In the genomic region with DNA sequence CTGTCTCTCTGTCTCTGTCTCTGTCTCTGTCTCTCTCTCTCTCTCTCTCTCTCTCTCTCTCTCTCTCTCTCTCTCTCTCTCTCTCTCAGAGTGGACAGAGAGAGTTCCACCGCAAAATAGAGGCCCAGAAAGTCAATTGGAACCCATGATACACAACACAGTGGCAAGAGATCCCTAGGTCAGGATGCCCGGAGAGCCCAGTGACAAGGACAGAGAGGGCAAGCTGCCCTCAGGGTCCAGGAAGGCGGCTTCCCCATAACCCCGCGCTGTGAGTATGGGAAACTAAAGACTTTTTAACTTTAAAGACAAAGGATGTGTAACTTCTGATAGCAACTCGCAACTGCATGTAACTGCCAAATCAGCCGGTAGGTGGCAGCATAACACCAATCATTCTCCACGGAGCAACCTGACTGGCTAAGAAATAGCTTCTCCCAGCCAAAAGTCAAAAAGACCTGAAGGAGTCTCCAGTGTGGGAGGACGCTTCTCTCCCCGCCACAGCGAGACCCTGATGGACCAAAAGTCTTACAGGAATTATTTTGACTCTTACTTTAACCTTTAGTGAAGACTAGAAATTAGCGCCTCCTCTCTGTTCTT, we compare ENCODE assay signal across 9 mouse cellular contexts.
A peak's percentile ranks its signal among the peaks of the same experiment; 100 is the strongest.
DNase-seq lines count a peak whose midpoint lies in the region; ATAC-seq and TF ChIP-seq lines count a peak whose summit lies in the region.
"Had no signal": no experiment of that assay in that cellular context is flagged by ENCODE, and none has a peak within 500 bp of the region (broad histone marks: within the 10 kb centered on the region; RNA-seq: fewer than 3 reads in every experiment).

No protein-coding gene starts in this region.

- TF ChIP-seq POLR2A in lung, adult 2 months (IDR thresholded peaks at IDR 0.05; ENCODE audit: borderline replicate concordance, extremely low read depth, low read depth, low read length): no peak
- no peak for TF ChIP-seq POLR2A in olfactory bulb, adult 2 months (IDR thresholded peaks at IDR 0.05; ENCODE audit: insufficient read depth, low read depth, low read length)
- no peak for TF ChIP-seq POLR2A in thymus, adult 2 months (IDR thresholded peaks at IDR 0.05; ENCODE audit: control insufficient read depth, extremely low read depth, insufficient read depth, low read length, poor library complexity)

- intact Hi-C loops in heart, postnatal 10 days (cut with DNase I): loop anchor here (1.0 to 5.0 kb wide), 5 partner anchors 31 to 611 kb away; no protein-coding TSS in a partner anchor

- 10% methylated on average over 12 of the region's 12 CpGs for WGBS in forebrain, embryonic 11.5 days
- 11% methylated on average over 12 of the region's 12 CpGs for WGBS in lung, adult 2 months
- WGBS in olfactory bulb, adult 2 months: 9% methylated on average over 12 of the region's 12 CpGs
- WGBS in thymus, adult 2 months: 18% methylated on average over 12 of the region's 12 CpGs

- no peaks in the 10 kb centered on the region for H3K36me3 ChIP-seq in forebrain, embryonic 11.5 days (ENCODE audit: control insufficient read depth, insufficient read depth, low read length)
- no peaks in the 10 kb centered on the region for H3K36me3 ChIP-seq in thymus, adult 2 months (ENCODE audit: control insufficient read depth, insufficient read depth, low read length)

- no peak overlapping the region for H3K4me2 ChIP-seq in forebrain, embryonic 11.5 days (ENCODE audit: low read depth, low read length, severe bottlenecking)

- H3K4me1 ChIP-seq in forebrain, embryonic 11.5 days (replicated peaks; ENCODE audit: control insufficient read depth, insufficient read depth, low read length): no peaks in the 10 kb centered on the region
- H3K4me1 ChIP-seq in lung, adult 2 months (ENCODE audit: control insufficient read depth, insufficient read depth, low read length): no peaks in the 10 kb centered on the region
- no peaks in the 10 kb centered on the region for H3K4me1 ChIP-seq in olfactory bulb, adult 2 months (ENCODE audit: control insufficient read depth, insufficient read depth, low read length)
- 0 out of 2 replicates have a peak, but pooled peaks cover 4% of the 10 kb centered on the region for H3K4me1 ChIP-seq in thymus, adult 2 months (replicated peaks; ENCODE audit: control insufficient read depth, insufficient read depth, low read length)

- H3K9me3 ChIP-seq in forebrain, embryonic 11.5 days (ENCODE audit: control insufficient read depth, low read length): no peaks in the 10 kb centered on the region; the same call in 1 of the 2 replicates

- DNase-seq in ES-CJ7 (ENCODE audit: low read depth, low spot score): peak; percentile 86
- DNase-seq in c-Kit-positive CD71-positive TER-119-negative erythroid progenitor cells, embryonic 14.5 days (ENCODE audit: low read depth): peak; percentile 94
- peak; percentile 90 for DNase-seq in forebrain, embryonic 11.5 days (ENCODE audit: low spot score)
- peak; percentile 90 to 95 for DNase-seq in heart, postnatal 10 days
- DNase-seq in layer of hippocampus, adult 11-12 months (ENCODE audit: low spot score): peak; percentile 88
- DNase-seq in lung, adult 2 months: peak; percentile 91
- peak; percentile 84 for DNase-seq in thymus, adult 2 months

- ATAC-seq in forebrain, embryonic 11.5 days (replicated peaks; ENCODE audit: low FRiP score): peak; percentile 55

- peak; percentile 75 for TF ChIP-seq CTCF in lung, adult 2 months (IDR thresholded peaks at IDR 0.05; ENCODE audit: insufficient read depth, low read length)
- TF ChIP-seq CTCF in olfactory bulb, adult 2 months (IDR thresholded peaks at IDR 0.05; ENCODE audit: insufficient read depth, low read depth, low read length): 0 out of 2 replicates have a peak, but pooled peaks have one; percentile 9
- peak; percentile 13; the same call in 1 of the 2 replicates for TF ChIP-seq CTCF in thymus, adult 2 months (IDR thresholded peaks at IDR 0.05; ENCODE audit: borderline replicate concordance, control insufficient read depth, extremely low read depth, insufficient read depth, low read length, poor library complexity)

- H3K9ac ChIP-seq in forebrain, embryonic 11.5 days (ENCODE audit: low read length): no peak overlapping the region

- no peaks in the 10 kb centered on the region for H3K27me3 ChIP-seq in forebrain, embryonic 11.5 days (ENCODE audit: control insufficient read depth, insufficient read depth, low read length)
- H3K27me3 ChIP-seq in thymus, adult 2 months (ENCODE audit: control insufficient read depth, insufficient read depth, low read length): no peaks in the 10 kb centered on the region

- no peak overlapping the region for H3K4me3 ChIP-seq in forebrain, embryonic 11.5 days (ENCODE audit: low read depth, low read length)
- no peak overlapping the region for H3K4me3 ChIP-seq in lung, adult 2 months (replicated peaks; ENCODE audit: extremely low read depth, low read depth, low read length)
- H3K4me3 ChIP-seq in olfactory bulb, adult 2 months (ENCODE audit: insufficient read depth, low read depth, low read length): no peak overlapping the region
- no peak overlapping the region for H3K4me3 ChIP-seq in thymus, adult 2 months (ENCODE audit: control insufficient read depth, insufficient read depth, low read length)

- no peak overlapping the region for H3K27ac ChIP-seq in forebrain, embryonic 11.5 days (ENCODE audit: low read depth, low read length)
- H3K27ac ChIP-seq in olfactory bulb, adult 2 months (ENCODE audit: insufficient read depth, low read depth, low read length): no peak overlapping the region
- no peak overlapping the region for H3K27ac ChIP-seq in thymus, adult 2 months (ENCODE audit: control insufficient read depth, insufficient read depth, low read length)
- H3K27ac ChIP-seq: macrophage had no signal

Comparison
In these comparisons a context has a peak if more than half of its experiments do, and no peak if none do; other contexts are left out.
1. CTCF ChIP-seq: peak in every context shown above with its lines; median percentile 75 in lung, adult 2 months; 13 in thymus, adult 2 months; 9 in olfactory bulb, adult 2 months.